Mouse (Mus musculus): ENCODE measurements at regions not wholly inside any gene's neighbourhood (a gene's known extent, or its start where the extent isn't known, plus 50 kb on each side); places are given as distances from the start of the nearest gene placed in this dataset.

DNA sequence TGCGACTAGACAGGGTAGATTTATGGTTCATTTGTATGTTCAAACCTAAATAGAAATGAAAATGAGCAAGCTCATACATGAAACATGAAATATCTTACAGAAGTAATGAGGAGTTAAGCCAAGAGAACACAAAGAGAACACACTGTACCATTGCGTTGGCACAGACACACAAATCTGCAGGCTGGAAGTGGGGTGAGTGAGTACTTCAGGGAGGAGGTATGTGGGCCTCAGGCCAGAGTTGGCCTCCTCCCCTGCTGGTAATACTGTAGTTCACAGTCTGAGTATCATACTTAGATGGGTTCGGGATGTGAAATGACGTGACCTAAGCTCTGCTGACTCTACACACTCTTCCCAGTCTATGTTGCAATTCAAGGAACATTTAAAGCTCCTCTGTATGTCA lies 624.1 kb downstream of the Rnf144a start:
- peak in 1 of 2 experiments; percentile 5 for DNase-seq (ENCODE audit: low spot score in 2 of 2)

DNA sequence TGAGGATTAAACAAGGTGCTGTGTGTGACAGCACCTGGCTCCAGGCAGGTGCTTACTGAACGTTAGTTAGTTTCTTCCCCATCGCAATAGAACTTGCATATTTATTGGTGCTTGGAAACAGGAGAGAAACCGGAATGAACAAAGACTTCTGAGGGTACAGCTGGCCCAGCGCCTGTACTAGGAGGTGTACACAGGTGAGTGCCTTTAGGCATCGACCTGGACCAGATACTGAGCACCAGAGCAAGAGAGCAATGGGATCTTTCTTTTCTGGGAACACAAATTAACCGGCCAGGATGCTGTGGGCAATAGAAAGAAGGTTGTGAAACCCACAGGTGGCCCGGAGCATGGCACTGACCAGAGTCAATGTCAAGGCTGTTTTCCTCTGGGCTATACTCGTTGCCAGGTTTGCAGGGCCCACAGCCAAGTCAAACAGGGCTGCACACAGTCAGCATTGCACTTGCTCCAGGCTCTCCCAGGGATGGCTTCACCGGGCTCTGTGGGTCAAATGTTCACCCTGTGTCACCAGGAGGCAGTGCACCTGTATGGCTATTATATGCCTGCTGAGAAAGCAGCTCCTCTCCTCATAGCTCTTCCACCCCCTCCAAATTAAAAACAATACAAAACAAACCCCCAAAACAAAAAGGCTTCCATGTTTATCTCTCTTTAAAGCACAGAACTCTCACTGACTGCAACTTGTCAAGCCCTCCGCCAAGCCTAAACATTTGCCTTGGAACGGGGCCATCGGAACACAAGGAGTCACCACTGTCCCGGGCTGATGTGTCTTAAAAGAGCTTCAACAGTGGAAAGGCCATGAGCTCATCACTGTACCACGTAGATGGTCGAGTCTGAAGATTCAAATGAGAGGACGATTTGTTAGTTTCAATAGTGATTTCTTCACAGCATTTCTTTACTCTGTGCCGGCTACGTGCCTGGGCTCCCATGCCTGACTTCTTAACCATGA lies 629.1 kb downstream of the Rnf144a start:
- DNase-seq (ENCODE audit: low spot score in 2 of 2) = no peak

DNA sequence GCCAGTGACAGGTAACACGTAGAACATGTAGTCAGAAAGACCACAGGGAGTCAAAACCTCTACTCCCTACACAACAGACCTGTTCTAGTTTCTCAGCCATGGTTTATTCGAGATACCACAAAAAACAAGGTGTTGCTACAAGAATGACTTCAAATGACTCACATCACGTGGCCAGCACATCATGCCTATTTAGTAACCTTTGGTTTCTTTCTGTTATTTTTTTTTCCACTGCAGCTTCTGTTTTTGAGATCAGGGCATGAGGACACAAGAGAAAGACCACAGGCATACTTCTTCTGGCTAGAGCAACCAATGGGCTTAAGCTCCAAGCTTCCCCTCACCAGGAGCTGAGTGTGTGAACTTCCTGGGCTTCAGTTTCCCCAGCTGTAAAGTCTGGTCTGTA lies 630.7 kb downstream of the Rnf144a start:
- no peak for DNase-seq (ENCODE audit: low spot score in 2 of 2)

DNA sequence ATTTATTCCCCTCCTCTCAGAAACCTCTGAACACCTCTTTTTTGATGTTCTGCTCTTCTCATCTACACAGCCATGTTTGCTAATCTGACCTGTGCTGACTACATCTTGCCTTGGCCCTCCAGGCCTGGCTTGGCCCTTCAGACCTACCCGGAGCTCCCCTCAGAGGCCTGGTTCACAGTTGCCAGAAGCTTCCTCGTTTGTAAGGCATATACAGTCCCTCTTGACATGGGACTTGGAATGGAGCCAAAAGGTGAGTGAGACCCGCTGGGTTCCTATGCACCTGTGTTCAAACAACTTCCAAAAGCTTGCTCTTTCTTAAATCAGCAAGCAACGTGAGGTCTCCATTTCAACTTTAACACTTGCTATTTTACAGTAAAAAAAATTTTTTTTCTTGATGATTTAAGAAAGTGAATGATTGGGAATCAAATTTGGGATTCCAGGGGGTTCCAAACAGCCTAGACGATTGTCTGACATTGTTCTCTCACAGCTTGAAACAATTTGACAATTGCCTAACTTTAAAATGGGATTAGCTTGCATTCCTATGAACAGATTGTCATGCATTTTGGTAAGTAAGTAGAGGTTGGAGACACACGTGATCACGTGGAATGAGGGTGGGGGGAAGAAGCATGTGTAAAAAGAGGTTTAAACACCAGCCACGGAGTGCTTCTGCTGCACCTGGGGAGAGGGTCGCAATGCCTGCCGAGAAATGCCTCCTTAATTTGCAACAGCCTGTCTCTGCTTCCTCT lies 631.9 kb downstream of the Rnf144a start:
- no peak for DNase-seq (ENCODE audit: low spot score in 2 of 2)

DNA sequence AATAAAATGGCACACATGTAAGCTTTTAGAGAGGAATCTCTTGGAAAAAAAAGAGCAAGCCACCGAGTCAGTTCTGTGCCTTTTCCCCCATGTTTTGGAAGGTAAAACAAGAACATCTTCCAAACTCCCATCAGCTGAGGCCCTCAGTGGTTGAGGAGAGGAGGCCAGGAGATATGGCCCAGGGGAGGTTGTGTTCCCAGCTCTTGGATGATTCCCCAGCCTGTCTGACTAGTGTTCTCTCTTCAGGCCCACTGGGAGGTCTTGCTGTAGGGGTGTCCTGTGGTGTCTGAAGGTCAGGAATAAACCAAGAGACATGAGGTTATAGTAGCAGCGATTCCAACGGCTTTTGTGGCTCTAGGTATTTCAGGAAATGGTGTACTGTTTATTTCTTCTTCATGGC lies 643.2 kb downstream of the Rnf144a start:
- DNase-seq (ENCODE audit: low spot score in 2 of 2) = no peak

DNA sequence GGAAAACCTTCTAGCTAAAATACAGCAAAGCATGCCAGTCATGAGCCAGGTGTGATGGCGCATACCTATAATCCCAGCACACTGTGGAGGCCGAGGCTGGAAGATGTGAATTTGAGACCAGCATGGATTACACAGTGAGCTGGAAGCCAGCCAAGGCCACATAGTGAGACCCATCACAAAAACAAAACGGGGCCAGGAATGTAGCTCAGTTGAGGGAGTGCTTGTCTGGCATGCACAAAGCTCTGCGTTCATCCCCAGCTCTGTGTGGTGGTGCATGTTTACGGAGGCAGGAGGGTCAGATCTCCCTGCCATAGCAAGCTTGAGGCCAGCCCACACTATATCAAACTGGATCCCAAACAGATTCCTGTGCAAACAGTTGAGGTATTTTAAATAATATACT lies 646.4 kb downstream of the Rnf144a start:
- DNase-seq (ENCODE audit: low spot score in 2 of 2) = no peak

DNA sequence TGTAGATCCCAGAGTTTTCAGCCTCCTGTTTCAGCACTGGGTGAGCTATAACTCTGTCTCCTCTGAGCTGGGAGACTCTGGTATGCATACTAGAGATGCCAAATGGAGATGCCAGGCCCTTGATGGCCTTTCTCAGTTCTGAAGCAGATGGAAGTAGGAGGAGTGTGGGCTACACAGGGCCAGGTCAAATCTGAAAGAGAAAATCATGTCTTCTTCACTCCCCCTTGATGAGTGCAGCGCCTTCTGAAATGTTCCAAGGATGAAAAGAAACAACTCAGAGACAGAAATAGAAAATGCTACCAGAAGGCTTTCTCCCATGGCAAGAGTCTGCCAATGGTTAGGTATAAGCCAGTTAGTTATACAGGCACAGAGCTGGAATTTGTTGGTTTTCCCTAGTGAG lies 652.0 kb downstream of the Rnf144a start:
- DNase-seq (ENCODE audit: low spot score in 2 of 2) = no peak

DNA sequence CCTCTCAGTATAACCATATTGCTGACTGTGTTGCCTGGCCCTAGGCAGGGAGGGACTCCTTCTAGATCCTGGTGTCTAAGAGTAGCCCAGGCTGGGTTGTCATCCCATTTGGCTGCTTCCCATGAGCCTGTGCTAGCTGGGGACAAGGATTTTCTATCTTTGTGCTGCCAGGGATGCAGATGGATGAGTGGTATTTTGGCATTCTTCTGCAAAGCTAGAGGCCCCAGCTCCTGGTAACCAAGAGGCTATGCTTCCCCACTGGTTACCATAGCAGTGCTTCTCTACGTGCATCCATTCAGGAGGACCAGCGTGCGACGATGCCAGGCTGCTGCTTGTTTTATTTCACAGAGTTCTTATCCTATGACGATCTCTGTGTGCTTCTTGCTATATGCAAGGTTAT lies 658.0 kb downstream of the Rnf144a start:
- DNase-seq (ENCODE audit: low spot score in 2 of 2) = peak; percentile 37 to 61

DNA sequence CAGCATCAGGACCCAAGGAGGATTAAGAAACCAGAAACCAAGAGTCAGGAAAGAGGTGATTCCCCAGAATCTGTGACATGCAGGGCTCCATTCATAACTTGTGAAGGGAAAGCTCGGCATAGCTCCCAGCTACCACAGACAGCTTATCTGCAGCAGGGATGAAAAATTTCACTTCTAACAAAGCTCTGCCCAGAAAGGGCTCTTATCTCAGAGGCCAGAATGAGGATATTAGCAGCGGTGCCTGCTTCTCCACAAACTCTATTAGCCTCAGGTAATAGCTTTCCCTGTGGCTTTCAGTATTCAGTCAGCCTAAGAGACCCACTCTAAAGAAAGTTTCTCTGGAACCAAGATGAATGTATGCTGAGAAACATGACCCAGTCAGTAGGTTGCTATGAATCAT lies 636.9 kb upstream of the Id2 start:
- DNase-seq (ENCODE audit: low spot score in 2 of 2) = no peak

DNA sequence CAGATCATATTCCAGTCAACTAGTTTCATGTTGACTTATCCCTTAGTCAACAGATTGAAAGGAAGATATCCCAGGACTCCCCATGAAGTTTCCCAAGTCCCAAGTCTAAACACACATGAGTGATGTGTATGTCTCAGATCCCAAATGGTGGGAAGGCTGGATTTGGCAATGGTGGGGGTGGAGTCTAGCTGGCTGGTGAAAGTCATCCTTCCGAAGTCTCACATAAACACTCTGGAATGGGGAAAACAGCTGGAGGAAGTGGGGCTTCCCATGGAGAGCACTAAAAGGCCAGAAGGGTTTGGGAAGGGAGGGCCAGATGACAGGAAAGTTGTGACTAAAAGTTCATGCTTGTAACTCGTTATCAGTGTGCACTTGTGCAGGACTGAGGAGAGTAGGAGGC lies 628.8 kb upstream of the Id2 start:
- DNase-seq (ENCODE audit: low spot score in 2 of 2) = no peak

DNA sequence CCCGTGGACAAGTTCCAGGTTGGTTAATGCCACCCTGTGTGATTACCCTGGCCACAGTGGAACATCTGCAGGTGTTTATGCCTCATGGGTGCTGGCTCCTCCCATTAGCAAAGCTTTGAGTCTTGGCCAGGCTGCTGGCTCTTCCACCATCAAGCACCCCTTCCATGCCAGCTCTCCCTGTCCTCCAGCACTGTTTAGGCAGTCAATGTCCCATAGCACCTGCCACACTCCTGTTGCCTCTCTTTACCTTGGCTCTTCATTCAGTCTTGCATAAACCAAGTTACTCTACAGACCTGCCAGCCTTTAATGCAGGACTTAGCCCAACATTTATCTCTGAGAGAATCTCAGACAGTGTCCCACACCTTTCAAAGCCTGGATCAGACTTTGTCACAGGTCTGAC lies 614.2 kb upstream of the Id2 start:
- DNase-seq (ENCODE audit: low spot score in 2 of 2) = no peak

DNA sequence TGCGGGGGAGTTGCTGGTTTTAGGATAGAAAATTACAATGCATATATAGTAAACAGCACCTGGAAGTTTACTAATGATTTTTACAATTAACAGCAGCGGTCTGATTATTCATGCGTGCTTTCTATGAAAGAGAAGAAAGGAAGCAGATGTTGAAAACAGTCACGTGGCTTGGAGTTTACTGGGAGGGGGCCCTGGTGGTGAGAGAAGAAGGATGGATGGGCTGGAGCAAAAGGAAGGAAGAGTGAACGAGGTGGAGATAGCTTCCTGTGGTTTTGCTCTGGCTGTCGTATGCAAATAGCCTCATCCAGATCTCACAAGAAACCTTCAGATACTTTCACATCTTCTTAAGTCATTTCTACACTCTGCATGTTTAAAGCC lies 606.1 kb upstream of the Id2 start:
- DNase-seq (ENCODE audit: low spot score in 2 of 2) = no peak

DNA sequence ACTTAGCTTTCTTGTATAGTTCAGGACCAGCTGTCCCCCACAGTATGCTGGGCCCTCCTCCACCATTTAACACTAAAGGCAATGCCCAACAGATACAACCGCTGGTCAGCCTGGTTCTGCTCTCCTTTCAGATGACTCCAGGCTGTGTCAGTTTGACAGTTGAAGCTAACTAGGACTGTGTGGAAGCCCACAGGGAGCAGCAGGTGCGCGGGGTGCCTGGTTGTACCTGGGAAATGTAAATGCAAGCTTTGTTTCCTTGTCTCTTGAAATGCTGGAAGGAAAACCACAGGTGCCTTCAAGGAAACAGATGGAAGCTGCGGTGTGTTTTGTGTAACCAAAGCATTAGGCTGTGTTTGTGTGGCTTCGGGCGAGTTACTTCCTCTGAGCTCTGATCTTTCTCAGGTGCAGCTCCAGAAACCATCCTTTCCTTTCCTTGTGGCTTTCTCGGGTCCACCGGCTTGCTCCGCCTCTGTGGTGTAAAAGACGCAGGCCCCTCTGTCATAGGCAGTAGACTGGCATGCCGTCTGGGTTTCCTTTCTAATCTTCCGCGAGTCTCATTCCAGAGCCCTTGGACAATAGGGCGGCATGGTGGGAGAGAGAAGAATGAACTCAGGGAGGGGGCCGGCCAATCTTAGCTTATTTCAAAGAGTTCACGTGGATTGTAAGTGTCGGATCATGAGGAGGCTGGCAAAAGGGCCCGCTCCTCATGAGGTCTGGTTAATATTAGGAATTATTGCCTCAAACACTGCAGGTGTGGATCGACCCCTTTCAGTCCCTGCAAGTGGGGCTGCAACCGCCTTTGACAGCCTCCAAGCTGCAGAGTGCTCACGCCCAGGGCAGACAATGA lies 605.5 kb upstream of the Id2 start:
- DNase-seq (ENCODE audit: low spot score in 2 of 2) = no peak

DNA sequence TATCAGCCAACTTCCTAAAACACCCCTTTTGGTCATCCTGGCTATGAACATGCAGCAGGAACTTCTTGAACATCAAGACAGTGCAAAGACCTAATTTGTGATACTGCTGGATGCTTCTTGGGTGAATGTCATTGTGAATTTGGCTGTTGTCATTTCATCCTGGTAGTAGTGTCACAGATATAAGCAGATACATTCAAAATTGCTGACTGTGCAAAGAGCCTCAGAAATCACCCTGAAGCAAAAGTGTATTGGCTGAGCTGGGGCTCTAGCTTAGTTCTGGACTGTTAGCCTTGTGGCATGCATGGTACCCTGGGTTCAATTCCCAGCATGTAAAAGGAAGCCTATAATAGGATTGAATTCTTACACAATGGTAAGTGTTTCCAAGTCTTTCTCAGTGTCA lies 590.1 kb upstream of the Id2 start:
- DNase-seq (ENCODE audit: low spot score in 2 of 2) = no peak

DNA sequence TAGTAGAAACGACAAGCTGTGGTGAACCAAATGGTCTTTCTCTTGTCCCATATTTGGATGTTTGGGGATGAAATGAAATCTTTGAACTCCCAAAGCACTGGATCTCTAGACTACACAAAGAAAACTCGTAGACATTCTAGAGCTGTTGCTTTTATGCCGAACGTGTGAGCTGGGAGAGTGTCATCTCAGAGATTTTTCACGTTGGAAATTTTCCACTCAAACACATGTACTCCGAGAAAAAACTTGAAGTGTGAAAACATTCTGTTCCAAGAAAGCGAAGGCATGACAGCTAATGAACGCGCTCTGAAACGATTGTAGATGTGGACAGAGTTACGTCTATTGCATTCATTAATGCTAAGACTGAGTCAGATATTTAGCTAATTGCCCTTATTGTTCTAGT lies 579.7 kb upstream of the Id2 start:
- DNase-seq (ENCODE audit: low spot score in 2 of 2) = peak in 1 of 2 experiments; percentile 6

DNA sequence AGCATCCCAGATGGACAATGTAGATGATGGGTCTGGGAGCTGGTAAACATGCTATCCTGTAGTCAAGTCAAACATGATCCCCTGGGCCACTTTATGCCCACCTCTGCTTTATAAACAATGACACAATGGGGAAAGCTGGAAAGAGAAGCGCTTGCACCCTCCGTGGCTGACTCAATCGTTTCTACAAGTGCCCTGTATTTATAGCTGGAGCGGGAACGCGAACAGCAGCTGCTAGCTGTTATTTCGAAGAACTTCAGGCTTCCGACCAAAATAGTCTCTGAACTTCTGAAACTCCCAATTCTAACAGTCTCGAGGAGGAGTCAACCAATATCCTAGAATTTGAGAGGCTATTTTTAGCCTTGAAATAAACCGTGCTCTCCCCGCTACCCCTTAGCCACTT lies 571.4 kb upstream of the Id2 start:
- peak in 1 of 2 experiments; percentile 18 for DNase-seq (ENCODE audit: low spot score in 2 of 2)

DNA sequence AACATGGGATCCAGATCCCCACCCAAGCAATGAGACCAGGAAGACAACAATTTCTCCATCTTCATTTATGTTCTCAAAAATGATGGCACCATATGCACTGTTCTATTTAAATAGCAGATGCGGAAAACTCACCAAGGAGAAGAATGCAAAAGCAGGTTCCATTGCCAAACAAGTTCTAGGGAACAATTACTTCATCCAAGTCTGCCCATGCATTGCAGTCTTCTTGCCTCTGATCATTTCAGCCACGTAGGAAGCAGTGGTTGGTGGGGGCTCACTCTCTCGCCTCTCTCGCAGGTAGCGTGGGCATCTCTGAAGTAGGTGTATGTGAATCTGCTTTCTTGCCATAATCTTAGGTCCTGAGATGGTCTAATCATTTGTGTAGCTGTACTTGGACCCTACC lies 557.5 kb upstream of the Id2 start:
- DNase-seq (ENCODE audit: low spot score in 2 of 2) = peak in 1 of 2 experiments; percentile 14

DNA sequence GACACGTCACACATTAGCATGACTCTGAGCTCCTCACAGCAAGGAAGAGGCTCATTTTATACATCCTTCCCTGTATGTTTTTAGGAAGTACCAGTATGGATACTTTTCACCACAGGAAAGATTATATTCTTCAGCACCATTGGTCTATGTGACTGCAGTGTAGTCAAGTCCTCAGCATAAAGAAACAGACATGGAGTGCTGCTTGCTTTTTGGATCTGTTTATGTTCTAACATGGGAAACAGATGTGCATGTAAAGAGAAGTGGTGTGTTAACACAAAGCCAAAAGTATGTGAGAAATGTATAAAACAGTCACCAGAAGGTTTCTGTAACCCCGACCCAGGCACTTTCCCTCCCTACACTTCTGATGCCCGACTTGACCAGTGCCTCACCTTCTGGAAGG lies 553.3 kb upstream of the Id2 start:
- no peak for DNase-seq (ENCODE audit: low spot score in 2 of 2)

DNA sequence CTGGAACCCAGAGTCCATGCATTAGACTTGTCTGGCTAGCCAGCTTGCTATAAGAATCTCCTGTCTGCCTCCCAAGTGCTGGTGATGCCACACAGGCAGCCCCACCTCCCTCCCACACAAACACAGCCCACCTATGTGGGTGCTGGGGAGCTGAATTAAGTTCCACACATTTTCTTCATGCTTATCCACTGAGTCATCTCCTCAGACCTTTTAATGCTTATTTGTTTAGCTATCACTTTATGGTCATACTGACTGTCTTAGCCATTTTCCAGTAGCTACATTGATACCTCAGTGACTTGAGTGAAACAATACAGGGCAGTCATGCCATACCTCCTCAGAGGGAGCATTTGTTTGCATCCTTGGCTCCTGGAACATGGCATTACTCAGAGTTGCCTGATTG lies 531.1 kb upstream of the Id2 start:
- no peak for DNase-seq (ENCODE audit: low spot score in 2 of 2)

DNA sequence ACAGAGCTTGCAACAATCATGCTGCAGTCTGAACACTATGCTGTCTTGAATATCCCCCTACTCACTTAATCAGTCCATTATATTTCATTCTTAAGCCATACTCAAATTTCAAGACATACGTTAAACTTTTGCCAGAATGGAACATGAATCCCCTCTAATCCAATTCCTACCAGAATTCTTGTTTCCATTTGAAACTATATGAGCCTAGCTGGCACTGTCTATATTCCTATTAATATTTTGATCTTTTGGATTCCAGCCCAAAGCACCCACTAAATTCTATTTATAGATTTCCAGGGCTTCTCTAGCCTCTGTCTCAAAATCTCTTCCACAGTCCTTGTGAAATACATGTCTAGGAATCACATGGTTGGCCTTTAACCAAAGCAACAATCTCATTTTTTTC lies 528.9 kb upstream of the Id2 start:
- no peak for DNase-seq (ENCODE audit: low spot score in 2 of 2)

DNA sequence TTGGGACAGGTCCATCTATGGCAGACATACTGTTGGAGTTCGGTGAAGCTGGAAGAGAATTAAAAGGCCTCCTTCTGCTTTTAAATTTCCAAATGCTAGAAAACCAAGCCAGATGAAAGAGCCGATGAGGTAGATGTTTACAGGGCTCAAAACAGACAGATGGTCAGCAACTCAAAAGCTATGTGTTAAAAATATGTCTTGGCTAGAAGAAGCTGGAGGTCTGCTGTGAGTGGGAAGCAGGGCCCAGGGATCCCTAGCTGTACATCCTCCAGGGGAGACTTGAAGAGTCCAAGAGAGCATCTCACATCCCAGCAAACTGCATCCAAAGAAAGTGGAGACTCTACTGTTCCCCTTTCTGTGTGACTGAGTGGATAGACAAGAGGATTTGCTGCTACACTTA lies 526.5 kb upstream of the Id2 start:
- peak in 1 of 2 experiments; percentile 30 for DNase-seq (ENCODE audit: low spot score in 2 of 2)

DNA sequence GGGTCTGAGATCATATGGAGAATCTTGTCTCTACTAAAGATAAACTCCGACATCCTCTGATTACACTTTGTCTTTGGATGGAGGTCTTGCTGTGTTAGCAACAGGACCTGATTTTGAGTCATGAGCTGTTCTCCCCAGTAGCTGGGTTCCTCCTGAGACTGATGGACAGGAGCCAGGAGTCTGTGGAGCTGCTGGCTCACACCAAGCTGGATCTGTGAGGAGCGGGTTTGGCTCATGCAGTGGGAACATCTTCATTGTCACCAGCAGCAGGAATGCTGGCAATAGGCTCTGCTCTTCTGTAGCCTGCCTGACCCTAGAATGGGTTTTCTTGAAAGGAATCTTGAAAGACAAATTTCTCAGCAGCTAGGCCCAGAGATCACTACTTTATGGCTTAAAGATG lies 524.2 kb upstream of the Id2 start:
- no peak for DNase-seq (ENCODE audit: low spot score in 2 of 2)

Measured in layer of hippocampus, adult 18-20 months (tissue).